Mouse (Mus musculus) MEL (cell line): ENCODE data around the gene Polk. TPM values are rescaled to one million over a fixed set of nuclear protein-coding genes. Genes with fewer than 3 reads are reported as not detected.

Source experiments
- DNase-seq: peaks from one replicate; pipeline ENCODE4 v3.0.0; 2011; ENCODE audit warnings: low read depth, low spot score
- H3K27ac ChIP-seq: 2 replicates; pipeline ENCODE4 v1.5.1; 2012; ENCODE audit warnings: low read depth, mild to moderate bottlenecking, control low read depth, low read length, moderate library complexity; ENCODE audit not compliant: control insufficient read depth
- H3K27me3 ChIP-seq, 2 experiments: fragments of 150-350 bp in 1 of 2; sonication (generic) in 1 of 2; 2 replicates each; pipeline ENCODE4 v1.6.1; 2012; ENCODE audit warnings: low read length in 2 of 2, mild to moderate bottlenecking in 2 of 2, improper control_type of control experiment in 1 of 2, moderate library complexity in 1 of 2; ENCODE audit not compliant: insufficient read depth in 2 of 2, control insufficient read depth in 1 of 2
- H3K36me3 ChIP-seq, 2 experiments: 2 replicates each; pipeline ENCODE4 v1.6.1; 2012 to 2014; ENCODE audit warnings: low read length in 2 of 2, improper control_type of control experiment in 1 of 2, inconsistent platforms in 1 of 2, mild to moderate bottlenecking in 1 of 2; ENCODE audit not compliant: insufficient read depth in 2 of 2, control insufficient read depth in 1 of 2
- H3K4me1 ChIP-seq, 2 experiments: fragments of 150-350 bp in 1 of 2; sonication (generic) in 1 of 2; 2 replicates each; pipeline ENCODE4 v1.6.1; 2012; ENCODE audit warnings: low read length in 2 of 2, improper control_type of control experiment in 1 of 2, mild to moderate bottlenecking in 1 of 2; ENCODE audit not compliant: insufficient read depth in 2 of 2, control insufficient read depth in 1 of 2
- H3K4me3 ChIP-seq, 2 experiments: fragments of 150-350 bp in 1 of 2; sonication (generic) in 1 of 2; 2 replicates each; pipeline ENCODE4 v1.5.1; 2012; ENCODE audit warnings: low read depth in 2 of 2, low read length in 2 of 2, mild to moderate bottlenecking in 2 of 2, moderate library complexity in 2 of 2, control low read depth in 1 of 2, improper control_type of control experiment in 1 of 2; ENCODE audit not compliant: control insufficient read depth in 1 of 2, insufficient read depth in 1 of 2
- H3K79me2 ChIP-seq: 2 replicates; pipeline ENCODE4 v1.6.1; 2012; ENCODE audit warnings: mild to moderate bottlenecking, low read length, moderate library complexity; ENCODE audit not compliant: control insufficient read depth, poor library complexity, insufficient read depth
- H3K9ac ChIP-seq: 2 replicates; pipeline ENCODE4 v1.6.1; 2012; ENCODE audit warnings: low read depth, mild to moderate bottlenecking, control low read depth, low read length, moderate library complexity; ENCODE audit not compliant: control insufficient read depth, poor library complexity, severe bottlenecking
- H3K9me3 ChIP-seq: fragments of 150-350 bp; sonication (generic); replicated peaks from 2 replicates; pipeline ENCODE4 v1.6.1; 2012; ENCODE audit warnings: mild to moderate bottlenecking, low read length, improper control_type of control experiment, moderate library complexity; ENCODE audit not compliant: insufficient read depth
- BHLHE40 ChIP-seq: IDR thresholded peaks from 2 replicates; pipeline ENCODE4 v1.6.1; 2012; ENCODE audit warnings: low read depth, mild to moderate bottlenecking, inconsistent platforms, low read length, improper control_type of control experiment, borderline replicate concordance
- CHD1 ChIP-seq: IDR thresholded peaks from 2 replicates; pipeline ENCODE4 v1.6.1; 2012; ENCODE audit warnings: low read depth, mild to moderate bottlenecking, inconsistent platforms, low read length, improper control_type of control experiment
- CHD2 ChIP-seq: IDR thresholded peaks from 2 replicates; pipeline ENCODE4 v1.6.1; 2011; ENCODE audit warnings: low read length, improper control_type of control experiment
- CTCF ChIP-seq, 3 experiments: IDR thresholded peaks in 2 of 3; conservative IDR thresholded peaks in 1 of 3; 2 replicates each; pipeline ENCODE4 v1.5.1; 2011 to 2012; ENCODE audit warnings: low read length in 3 of 3, low read depth in 2 of 3, mild to moderate bottlenecking in 2 of 3, improper control_type of control experiment in 1 of 3, inconsistent platforms in 1 of 3, mixed read lengths in 1 of 3, moderate library complexity in 1 of 3; ENCODE audit not compliant: control insufficient read depth in 1 of 3, insufficient read depth in 1 of 3, poor library complexity in 1 of 3, severe bottlenecking in 1 of 3
- E2F4 ChIP-seq: IDR thresholded peaks from 2 replicates; pipeline ENCODE4 v1.6.1; 2011; ENCODE audit warnings: low read depth, low read length, improper control_type of control experiment, borderline replicate concordance
- ELF1 ChIP-seq: IDR thresholded peaks from 2 replicates; pipeline ENCODE4 v1.6.1; 2014; ENCODE audit warnings: low read depth, mild to moderate bottlenecking, inconsistent platforms, low read length, improper control_type of control experiment, moderate library complexity
- EP300 ChIP-seq, 2 experiments: IDR thresholded peaks; 2 replicates each; pipeline ENCODE4 v1.6.1; 2011; ENCODE audit warnings: improper control_type of control experiment in 2 of 2, low read length in 2 of 2, low read depth in 1 of 2, mild to moderate bottlenecking in 1 of 2
- ETS1 ChIP-seq: IDR thresholded peaks from 2 replicates; pipeline ENCODE4 v1.6.1; 2012; ENCODE audit warnings: low read depth, mild to moderate bottlenecking, inconsistent platforms, low read length, improper control_type of control experiment, moderate library complexity
- GABPA ChIP-seq: IDR thresholded peaks from 2 replicates; pipeline ENCODE4 v1.6.1; 2012; ENCODE audit warnings: low read depth, mild to moderate bottlenecking, inconsistent platforms, low read length, improper control_type of control experiment, moderate library complexity
- GATA1 ChIP-seq: IDR thresholded peaks from 2 replicates; pipeline ENCODE4 v1.6.1; 2011; ENCODE audit warnings: low read depth, low read length, improper control_type of control experiment
- HCFC1 ChIP-seq: IDR thresholded peaks from 2 replicates; pipeline ENCODE4 v1.6.1; 2012; ENCODE audit warnings: low read depth, mild to moderate bottlenecking, inconsistent platforms, low read length, improper control_type of control experiment, moderate library complexity
- MAFK ChIP-seq: IDR thresholded peaks from 2 replicates; pipeline ENCODE4 v1.6.1; 2011; ENCODE audit warnings: low read depth, mild to moderate bottlenecking, low read length, improper control_type of control experiment, borderline replicate concordance
- MAX ChIP-seq: IDR thresholded peaks from 2 replicates; pipeline ENCODE4 v1.6.1; 2011; ENCODE audit warnings: low read length, improper control_type of control experiment
- MAZ ChIP-seq: IDR thresholded peaks from 2 replicates; pipeline ENCODE4 v1.6.1; 2012; ENCODE audit warnings: low read depth, mild to moderate bottlenecking, inconsistent platforms, low read length, improper control_type of control experiment
- MEF2A ChIP-seq: IDR thresholded peaks from 2 replicates; pipeline ENCODE4 v1.6.1; 2014; ENCODE audit warnings: low read depth, mild to moderate bottlenecking, inconsistent platforms, low read length, improper control_type of control experiment; ENCODE audit not compliant: poor library complexity, insufficient replicate concordance, severe bottlenecking; ENCODE audit errors: extremely low read depth
- MYB ChIP-seq: IDR thresholded peaks from 2 replicates; pipeline ENCODE4 v1.6.1; 2011; ENCODE audit warnings: mild to moderate bottlenecking, low read depth, low read length, improper control_type of control experiment
- MYC ChIP-seq: IDR thresholded peaks from 2 replicates; pipeline ENCODE4 v1.6.1; 2011; ENCODE audit warnings: low read depth, mild to moderate bottlenecking, low read length, improper control_type of control experiment, moderate library complexity
- NELFE ChIP-seq: IDR thresholded peaks from 2 replicates; pipeline ENCODE4 v1.6.1; 2011; ENCODE audit warnings: low read depth, low read length, improper control_type of control experiment
- POLR2A ChIP-seq, 2 experiments: IDR thresholded peaks; 2 replicates each; pipeline ENCODE4 v1.6.1; 2011 to 2012; ENCODE audit warnings: low read length in 2 of 2, mild to moderate bottlenecking in 2 of 2, control low read depth in 1 of 2, improper control_type of control experiment in 1 of 2, low read depth in 1 of 2, moderate library complexity in 1 of 2; ENCODE audit not compliant: control insufficient read depth in 1 of 2, insufficient read depth in 1 of 2, poor library complexity in 1 of 2
- POLR2AphosphoS5 ChIP-seq: IDR thresholded peaks from 2 replicates; pipeline ENCODE4 v1.6.1; 2012; ENCODE audit warnings: low read depth, borderline replicate concordance, mild to moderate bottlenecking, inconsistent platforms, low read length, moderate library complexity, mixed read lengths
- RAD21 ChIP-seq: IDR thresholded peaks from 2 replicates; pipeline ENCODE4 v1.6.1; 2011; ENCODE audit warnings: mild to moderate bottlenecking, low read depth, low read length, improper control_type of control experiment
- SIN3A ChIP-seq: IDR thresholded peaks from 2 replicates; pipeline ENCODE4 v1.6.1; 2012; ENCODE audit warnings: low read length, improper control_type of control experiment, inconsistent platforms
- SMC3 ChIP-seq: IDR thresholded peaks from 2 replicates; pipeline ENCODE4 v1.6.1; 2011; ENCODE audit warnings: low read depth, low read length, improper control_type of control experiment
- TCF12 ChIP-seq: IDR thresholded peaks from 2 replicates; pipeline ENCODE4 v1.6.1; 2014; ENCODE audit warnings: low read depth, mild to moderate bottlenecking, inconsistent platforms, low read length, improper control_type of control experiment, moderate library complexity
- UBTF ChIP-seq: IDR thresholded peaks from 2 replicates; pipeline ENCODE4 v1.6.1; 2012; ENCODE audit warnings: low read depth, mild to moderate bottlenecking, inconsistent platforms, low read length, improper control_type of control experiment, moderate library complexity, borderline replicate concordance; ENCODE audit not compliant: insufficient read depth
- USF1 ChIP-seq: IDR thresholded peaks from 2 replicates; pipeline ENCODE4 v1.6.1; 2014; ENCODE audit warnings: low read depth, mild to moderate bottlenecking, inconsistent platforms, low read length, improper control_type of control experiment, moderate library complexity
- USF2 ChIP-seq, 2 experiments: IDR thresholded peaks; 2 replicates each; pipeline ENCODE4 v1.6.1; 2011 to 2012; ENCODE audit warnings: improper control_type of control experiment in 2 of 2, low read length in 2 of 2, borderline replicate concordance in 1 of 2, inconsistent platforms in 1 of 2, low read depth in 1 of 2, mild to moderate bottlenecking in 1 of 2; ENCODE audit not compliant: insufficient read depth in 1 of 2
- ZC3H11A ChIP-seq: IDR thresholded peaks from 2 replicates; pipeline ENCODE4 v1.6.1; 2012; ENCODE audit warnings: low read depth, mild to moderate bottlenecking, inconsistent platforms, low read length, improper control_type of control experiment
- ZKSCAN1 ChIP-seq: IDR thresholded peaks from 2 replicates; pipeline ENCODE4 v1.6.1; 2012; ENCODE audit warnings: low read depth, mild to moderate bottlenecking, inconsistent platforms, low read length, improper control_type of control experiment, moderate library complexity
- ZMIZ1 ChIP-seq: IDR thresholded peaks from 2 replicates; pipeline ENCODE4 v1.6.1; 2012; ENCODE audit warnings: low read depth, mild to moderate bottlenecking, inconsistent platforms, low read length, improper control_type of control experiment, moderate library complexity
- polyA plus RNA-seq, 2 experiments: library from polyadenylated mRNA; stranded (reverse) in 1 of 2; unstranded in 1 of 2; fragments of >175 nt in 1 of 2; fragments of >200 nt in 1 of 2; gene quantifications; 2 replicates each; pipeline versions ENCODE4 v1.2.1 to v1.2.4; 2012; ENCODE audit warnings: low replicate concordance in 2 of 2, low read depth in 1 of 2; ENCODE audit not compliant: insufficient read length in 2 of 2, insufficient read depth in 1 of 2, missing spikeins in 1 of 2
- total RNA-seq: library from RNA; depleted of rRNA; stranded (reverse); fragments of 300-350 nt; gene quantifications from 2 replicates; pipeline ENCODE4 v1.2.3, GENCODE M21; 2012

Gene Polk
- total and polyA plus RNA-seq, 3 experiments = 2.9 to 3.6 TPM; not detected in 1

GRCm38 (mm10) chr13:96452621-96453020 lies 89.8 kb downstream of the Polk start:
- no peak for DNase-seq
- H3K9me3 ChIP-seq = no peaks in the 10 kb centered on the region
- H3K36me3 ChIP-seq = peaks cover 0 to 2% of the 10 kb centered on the region in 2 experiments; a peak in 2 of 4 replicates
- H3K4me1 ChIP-seq = peaks cover 4 to 9% of the 10 kb centered on the region in 2 experiments; a peak in 3 of 4 replicates
- H3K27me3 ChIP-seq = no peaks in the 10 kb centered on the region
- no peak overlapping the region for H3K9ac ChIP-seq
- no peaks in the 10 kb centered on the region for H3K79me2 ChIP-seq
- no peak overlapping the region for H3K27ac ChIP-seq
- no peak overlapping the region for H3K4me3 ChIP-seq
- TF ChIP-seq EP300 (IDR thresholded peaks at IDR 0.05; ENCODE audit: low read depth in 1 of 2, low read length in 2 of 2) = no peak
- TF ChIP-seq MAX = no peak
- no peak for TF ChIP-seq ETS1
- no peak for TF ChIP-seq MYB
- TF ChIP-seq CHD2 = no peak
- no peak for TF ChIP-seq POLR2AphosphoS5
- no peak for TF ChIP-seq UBTF
- no peak for TF ChIP-seq MAZ
- no peak for TF ChIP-seq MAFK
- no peak for TF ChIP-seq MEF2A
- no peak for TF ChIP-seq ZKSCAN1
- TF ChIP-seq ZMIZ1 = no peak
- no peak for TF ChIP-seq RAD21
- TF ChIP-seq USF2 (IDR thresholded peaks at IDR 0.05; ENCODE audit: borderline replicate concordance in 1 of 2, insufficient read depth in 1 of 2, low read depth in 1 of 2, low read length in 2 of 2) = no peak
- TF ChIP-seq CHD1 = no peak
- TF ChIP-seq HCFC1 = no peak
- TF ChIP-seq SIN3A = no peak
- no peak for TF ChIP-seq ELF1

GRCm38 (mm10) chr13:96451386-96452140 lies 90.8 kb downstream of the Polk start:
- Histone ChIP-seq H3K79me2 (no peaks in the 10 kb centered on the region), H3K27ac (no peak overlapping the region), H3K9me3 (no peaks in the 10 kb centered on the region), H3K36me3 (no peaks in the 10 kb centered on the region), H3K9ac (no peak overlapping the region), H3K27me3 (no peaks in the 10 kb centered on the region), H3K4me3 (no peak overlapping the region), H3K4me1 (peaks cover 0 to 5% of the 10 kb centered on the region in 2 experiments; a peak in 2 of 4 replicates)
- TF ChIP-seq TCF12 = no peak
- no peak for TF ChIP-seq CHD1
- TF ChIP-seq ZC3H11A = no peak
- no peak for TF ChIP-seq RAD21
- TF ChIP-seq GABPA = no peak
- TF ChIP-seq CTCF (IDR thresholded peaks at IDR 0.05 in 2 of 3, conservative IDR thresholded peaks at IDR 0.05 in 1 of 3; ENCODE audit: control insufficient read depth in 1 of 3, insufficient read depth in 1 of 3, low read depth in 2 of 3, low read length in 3 of 3, poor library complexity in 1 of 3, severe bottlenecking in 1 of 3) = no peak
- TF ChIP-seq POLR2AphosphoS5 = no peak
- TF ChIP-seq SMC3 = no peak
- no peak for TF ChIP-seq POLR2A (IDR thresholded peaks at IDR 0.05; ENCODE audit: control insufficient read depth in 1 of 2, insufficient read depth in 1 of 2, low read depth in 1 of 2, low read length in 2 of 2, poor library complexity in 1 of 2)
- TF ChIP-seq SIN3A = no peak
- no peak for TF ChIP-seq USF1
- no peak for TF ChIP-seq USF2 (IDR thresholded peaks at IDR 0.05; ENCODE audit: borderline replicate concordance in 1 of 2, insufficient read depth in 1 of 2, low read depth in 1 of 2, low read length in 2 of 2)
- TF ChIP-seq MYC = no peak
- no peak for TF ChIP-seq NELFE
- no peak for TF ChIP-seq CHD2
- no peak for TF ChIP-seq GATA1
- TF ChIP-seq E2F4 = no peak
- TF ChIP-seq MYB = no peak
- TF ChIP-seq BHLHE40 = no peak
- no peak for DNase-seq
